Mouse (Mus musculus) c-Kit-positive CD71-negative TER-119-negative erythroid progenitor cells, embryonic 14.5 days (primary cell): ENCODE measurements around the gene S100a3.

Experiments
- DNase-seq: peaks from one replicate; pipeline ENCODE4 v3.0.0-alpha.2; 2013; ENCODE audit warnings: low read depth

The S100a3 gene

GRCm38 (mm10) chr3:90574691-90575090 lies 14.3 kb downstream of the S100a3 start:
- no peak for DNase-seq

- no peak for DNase-seq
These were observed 14.9 kb downstream of the S100a3 start for GRCm38 (mm10) chr3:90575320-90575719.

GRCm38 (mm10) chr3:90576351-90577001 lies 16.1 kb downstream of the S100a3 start:
- DNase-seq: no peak

- no peak for DNase-seq
These were observed 19.1 kb downstream of the S100a3 start for GRCm38 (mm10) chr3:90579433-90579832.

- no peak for DNase-seq
These were observed 20.8 kb downstream of the S100a3 start for GRCm38 (mm10) chr3:90581141-90581540.

GRCm38 (mm10) chr3:90582156-90582555 lies 21.8 kb downstream of the S100a3 start:
- no peak for DNase-seq

GRCm38 (mm10) chr3:90582556-90582955 lies 22.2 kb downstream of the S100a3 start:
- DNase-seq: no peak

- no peak for DNase-seq
These were observed 23.5 kb downstream of the S100a3 start for GRCm38 (mm10) chr3:90583893-90584292.

GRCm38 (mm10) chr3:90585595-90585994 lies 25.2 kb downstream of the S100a3 start:
- no peak for DNase-seq

GRCm38 (mm10) chr3:90586016-90586643 lies 25.8 kb downstream of the S100a3 start:
- no peak for DNase-seq

- peak; percentile 83 for DNase-seq
These were observed 26.5 kb downstream of the S100a3 start for GRCm38 (mm10) chr3:90586906-90587305.

- DNase-seq: no peak
These were observed 27.2 kb downstream of the S100a3 start for GRCm38 (mm10) chr3:90587361-90588101.

GRCm38 (mm10) chr3:90589390-90589789 lies 29.0 kb downstream of the S100a3 start:
- no peak for DNase-seq

- DNase-seq: no peak
These were observed 29.6 kb downstream of the S100a3 start, which contains the start of gene S100a2 for GRCm38 (mm10) chr3:90589947-90590346. S100a2 (plus strand) TSS chr3:90590247.

- no peak for DNase-seq
These were observed 34.1 kb downstream of the S100a3 start for GRCm38 (mm10) chr3:90594466-90594865.

GRCm38 (mm10) chr3:90595556-90595955 lies 35.2 kb downstream of the S100a3 start:
- DNase-seq: no peak

- no peak for DNase-seq
These were observed 36.4 kb downstream of the S100a3 start for GRCm38 (mm10) chr3:90596810-90597209.

GRCm38 (mm10) chr3:90597736-90598135 lies 37.4 kb downstream of the S100a3 start:
- DNase-seq: no peak

- no peak for DNase-seq
These were observed 37.8 kb downstream of the S100a3 start for GRCm38 (mm10) chr3:90598212-90598611.

- DNase-seq: no peak
These were observed 39.0 kb downstream of the S100a3 start for GRCm38 (mm10) chr3:90599401-90599800.

GRCm38 (mm10) chr3:90600036-90600435 lies 39.7 kb downstream of the S100a3 start:
- DNase-seq: no peak

GRCm38 (mm10) chr3:90600458-90601195 lies 40.2 kb downstream of the S100a3 start:
- DNase-seq: no peak
